Mouse (Mus musculus) heart, postnatal 0 days (tissue): ENCODE results near the gene Pole4.

ENCODE experiments used
- CTCF ChIP-seq: IDR thresholded peaks from 2 replicates; pipeline ENCODE4 v1.5.1; 2016; ENCODE audit warnings: antibody characterized with exemption, control low read depth, low read depth
- EP300 ChIP-seq: IDR thresholded peaks from 2 replicates; pipeline ENCODE4 v1.6.1; 2016; ENCODE audit warnings: antibody characterized with exemption, low read depth

GRCm38 (mm10) chr6:82728635-82729034 is 23.5 kb upstream of the Pole4 start:
- TF ChIP-seq EP300 (no peak), CTCF (peak; percentile 27; the same call in 1 of the 2 replicates)
